Mouse (Mus musculus): ENCODE results near the gene Zfp454. TPM values are rescaled to one million over a fixed set of nuclear protein-coding genes. Genes with fewer than 3 reads are reported as not detected.

Gene Zfp454
- polyA plus RNA-seq, 1 experiment from 2014 or later, result 13.3 TPM

DNA sequence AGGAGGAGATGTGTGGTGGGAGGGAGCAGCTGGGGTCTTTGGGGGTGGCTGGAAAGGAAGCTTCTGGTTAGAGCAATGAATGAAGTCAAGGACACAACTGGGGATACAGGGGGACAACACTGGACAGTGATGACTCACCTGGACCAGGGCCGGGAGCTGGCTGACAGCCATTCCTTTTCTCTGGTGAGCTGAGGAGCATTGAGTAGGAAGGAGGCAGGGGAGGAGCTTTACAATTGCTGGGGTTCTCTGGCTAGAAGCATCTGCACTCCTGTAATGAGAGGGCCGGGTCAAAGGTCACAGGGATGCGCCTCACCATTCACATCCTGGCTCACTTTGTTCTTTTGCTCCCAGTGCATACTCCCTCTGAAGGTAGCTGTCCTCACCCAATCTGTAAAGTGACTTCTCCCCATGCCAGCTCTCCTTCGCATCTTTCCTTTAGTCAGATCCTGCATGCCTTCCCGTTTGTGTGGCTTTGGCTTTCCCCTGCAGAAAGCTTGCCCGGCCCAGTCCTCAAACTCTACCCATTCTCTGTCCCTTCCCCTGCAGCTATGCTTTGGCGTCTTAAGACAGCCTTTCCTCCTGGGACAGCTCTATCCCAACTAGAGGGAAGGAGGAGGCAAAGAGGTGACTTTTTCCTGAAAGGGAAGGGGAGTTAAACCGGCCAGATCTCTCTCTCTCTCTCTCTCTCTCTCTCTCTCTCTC lies 1.1 kb downstream of the Zfp454 start:
- Histone ChIP-seq H3K27ac (peak overlapping the region; percentile 90), H3K4me1 (peaks cover 21% of the 10 kb centered on the region), H3K27me3 (ENCODE audit: poor library complexity, severe bottlenecking) (no peaks in the 10 kb centered on the region), H3K9me3 (no peaks in the 10 kb centered on the region), H3K36me3 (replicated peaks) (peaks cover 48% of the 10 kb centered on the region), H3K4me3 (peak overlapping the region; percentile 59)
- WGBS, result 59% methylated on average over 8 of the region's 8 CpGs
- DNase-seq (ENCODE audit: extremely low spot score, low spot score), result no peak

DNA sequence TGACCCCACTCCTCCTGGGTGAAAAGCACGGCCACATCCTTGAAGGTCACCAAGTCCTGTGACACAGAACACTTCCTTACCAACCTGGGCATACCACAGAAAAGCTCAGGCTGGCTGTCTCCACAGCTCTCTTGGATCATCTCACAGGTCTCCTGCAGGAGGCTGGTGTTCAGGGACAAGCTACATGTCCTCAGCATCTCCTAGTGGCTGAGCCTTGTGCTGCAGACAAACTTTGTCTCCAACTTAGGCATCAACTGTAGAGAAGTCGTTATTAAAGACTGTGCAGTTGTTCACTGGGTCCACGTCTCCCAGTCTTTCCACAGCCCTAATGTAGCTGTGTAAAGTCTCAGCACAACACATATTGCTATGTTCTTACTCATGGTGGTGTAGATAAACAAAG lies 3.7 kb downstream of the Zfp454 start:
- Histone ChIP-seq H3K27ac (no peak overlapping the region), H3K27me3 (ENCODE audit: poor library complexity, severe bottlenecking) (no peaks in the 10 kb centered on the region), H3K4me1 (peaks cover 21% of the 10 kb centered on the region), H3K9me3 (peaks cover 2% of the 10 kb centered on the region; the same call in 1 of the 2 replicates), H3K36me3 (replicated peaks) (peaks cover 73% of the 10 kb centered on the region), H3K4me3 (no peak overlapping the region)
- DNase-seq (ENCODE audit: extremely low spot score, low spot score), result no peak
- 86% methylated on average over 3 of the region's 3 CpGs for WGBS

DNA sequence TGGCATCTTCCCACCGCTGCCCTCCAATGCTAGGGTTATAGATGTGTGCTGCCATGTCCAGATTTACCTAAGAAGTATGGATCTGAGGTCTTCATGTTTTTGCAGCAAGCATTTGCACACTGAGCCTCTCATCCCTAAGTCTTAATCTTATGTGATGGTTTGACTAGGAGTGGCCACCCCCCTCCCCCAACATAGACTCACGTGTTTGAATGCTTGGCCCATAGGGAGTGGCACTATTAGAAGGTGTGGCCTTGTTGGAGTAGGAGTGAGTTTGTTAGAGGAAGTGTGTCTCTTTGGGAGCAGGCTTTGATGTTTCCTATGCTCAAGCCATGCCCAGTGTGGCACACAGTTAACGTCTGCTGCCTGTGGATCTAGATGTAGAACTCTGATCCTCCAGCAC lies 8.8 kb downstream of the Zfp454 start:
- H3K4me1 ChIP-seq, result no peaks in the 10 kb centered on the region
- DNase-seq (ENCODE audit: extremely low spot score, low spot score), result no peak
- H3K9me3 ChIP-seq, result peaks cover 40% of the 10 kb centered on the region
- no peak overlapping the region for H3K27ac ChIP-seq
- peaks cover 99% of the 10 kb centered on the region for H3K36me3 ChIP-seq (replicated peaks)
- H3K4me3 ChIP-seq, result no peak overlapping the region
- 91% methylated on average over 3 of the region's 3 CpGs for WGBS
- H3K27me3 ChIP-seq (ENCODE audit: poor library complexity, severe bottlenecking), result no peaks in the 10 kb centered on the region

DNA sequence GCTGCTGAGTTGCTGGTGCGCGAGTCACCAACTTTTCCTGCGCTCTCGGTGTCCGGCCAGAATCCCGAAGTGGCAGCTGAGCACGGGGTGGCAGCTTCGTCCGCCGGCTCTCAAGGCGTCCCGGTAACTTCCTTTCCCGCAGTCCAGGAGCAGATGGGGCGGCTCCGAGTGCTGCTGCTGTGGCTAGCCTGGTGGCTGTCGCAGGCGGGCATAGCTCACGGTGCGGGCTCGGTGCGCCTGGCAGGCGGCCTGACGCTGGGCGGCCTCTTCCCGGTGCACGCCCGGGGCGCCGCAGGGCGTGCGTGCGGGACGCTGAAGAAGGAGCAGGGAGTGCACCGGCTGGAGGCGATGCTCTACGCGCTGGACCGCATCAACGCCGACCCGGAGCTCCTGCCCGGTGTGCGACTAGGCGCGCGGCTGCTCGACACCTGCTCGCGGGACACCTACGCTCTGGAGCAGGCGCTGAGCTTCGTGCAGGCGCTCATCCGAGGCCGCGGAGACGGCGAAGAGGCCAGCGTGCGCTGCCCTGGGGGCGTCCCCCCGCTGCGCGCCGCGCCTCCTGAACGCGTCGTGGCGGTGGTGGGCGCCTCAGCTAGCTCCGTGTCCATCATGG lies 36.4 kb downstream of the Zfp454 start:
- H3K27ac ChIP-seq, result no peak overlapping the region
- peaks cover 29% of the 10 kb centered on the region for H3K4me1 ChIP-seq
- H3K4me3 ChIP-seq, result peak overlapping the region; percentile 57
- WGBS, result under 1% methylated on average over 72 of the region's 72 CpGs
- peak; percentile 20 for DNase-seq (ENCODE audit: extremely low spot score, low spot score)
- H3K27me3 ChIP-seq (ENCODE audit: poor library complexity, severe bottlenecking), result peaks cover 71% of the 10 kb centered on the region
- H3K9me3 ChIP-seq, result no peaks in the 10 kb centered on the region; the same call in 1 of the 2 replicates
- no peaks in the 10 kb centered on the region for H3K36me3 ChIP-seq (replicated peaks)

DNA sequence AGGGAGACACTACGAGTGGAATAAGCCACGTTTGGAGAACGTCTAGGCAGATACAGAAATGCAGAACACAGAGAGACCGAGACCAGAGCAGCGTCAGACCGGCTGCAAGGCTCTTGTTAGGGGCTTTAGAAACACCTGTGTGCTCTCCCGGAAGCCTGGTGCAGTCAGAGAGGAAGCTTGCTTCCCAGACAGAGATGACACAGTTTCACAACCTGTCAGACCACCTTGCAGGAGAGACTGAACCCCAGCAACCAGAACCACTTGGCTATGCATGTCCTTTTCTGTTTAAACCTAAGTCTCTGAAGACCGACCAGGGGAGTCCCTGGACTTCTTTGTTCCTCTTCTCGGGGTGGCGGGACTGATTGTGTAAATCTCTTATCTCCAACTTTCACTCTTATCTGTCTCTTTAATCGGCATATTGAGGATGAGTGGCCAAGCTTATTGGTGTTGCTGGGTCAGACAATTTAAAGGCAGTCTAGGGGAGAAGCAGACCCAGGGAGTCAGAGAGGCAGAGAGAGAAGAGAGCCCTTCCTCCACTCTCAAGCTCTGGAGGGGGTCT lies 37.2 kb downstream of the Zfp454 start, which contains the start of gene Grm6:
Grm6 (plus strand) TSS at position 509 of the 559 bp plus-strand sequence.
- peak within 1 kb of the TSS; percentile 57 for H3K4me3 ChIP-seq
- no peaks in the 10 kb centered on the region for H3K36me3 ChIP-seq (replicated peaks)
- no peak within 1 kb of the TSS for H3K27ac ChIP-seq
- DNase-seq (ENCODE audit: extremely low spot score, low spot score), result no peak
- peaks cover 71% of the 10 kb centered on the region for H3K27me3 ChIP-seq (ENCODE audit: poor library complexity, severe bottlenecking)
- H3K9me3 ChIP-seq, result no peaks in the 10 kb centered on the region; the same call in 1 of the 2 replicates
- WGBS, result 2% methylated on average over 11 of the region's 11 CpGs
- H3K4me1 ChIP-seq, result peaks cover 29% of the 10 kb centered on the region

DNA sequence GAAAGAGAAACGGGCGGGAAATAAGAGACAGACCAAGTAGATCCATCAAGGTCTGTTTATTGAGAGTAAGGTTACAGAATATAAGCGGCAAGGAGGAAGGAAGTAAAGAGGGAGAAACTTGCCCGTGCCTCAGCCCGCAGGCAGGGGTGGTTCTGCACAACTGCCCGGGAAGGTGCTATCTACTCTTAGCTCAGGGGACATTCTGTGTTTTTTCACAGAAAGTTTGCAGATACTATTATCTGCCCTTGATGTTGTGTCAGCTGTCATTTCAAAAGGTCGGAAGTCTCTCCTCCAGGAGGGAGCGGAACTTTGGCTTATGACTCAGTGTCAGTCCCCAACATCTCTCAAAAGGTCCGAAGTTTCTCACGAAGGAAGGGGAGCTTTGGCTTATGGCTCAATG lies 38.1 kb downstream of the Zfp454 start:
- Histone ChIP-seq H3K27me3 (ENCODE audit: poor library complexity, severe bottlenecking) (peaks cover 71% of the 10 kb centered on the region), H3K9me3 (no peaks in the 10 kb centered on the region; the same call in 1 of the 2 replicates), H3K4me3 (no peak overlapping the region), H3K27ac (no peak overlapping the region), H3K36me3 (replicated peaks) (no peaks in the 10 kb centered on the region), H3K4me1 (peaks cover 29% of the 10 kb centered on the region)
- WGBS, result 7% methylated on average over 10 of the region's 10 CpGs
- no peak for DNase-seq (ENCODE audit: extremely low spot score, low spot score)

DNA sequence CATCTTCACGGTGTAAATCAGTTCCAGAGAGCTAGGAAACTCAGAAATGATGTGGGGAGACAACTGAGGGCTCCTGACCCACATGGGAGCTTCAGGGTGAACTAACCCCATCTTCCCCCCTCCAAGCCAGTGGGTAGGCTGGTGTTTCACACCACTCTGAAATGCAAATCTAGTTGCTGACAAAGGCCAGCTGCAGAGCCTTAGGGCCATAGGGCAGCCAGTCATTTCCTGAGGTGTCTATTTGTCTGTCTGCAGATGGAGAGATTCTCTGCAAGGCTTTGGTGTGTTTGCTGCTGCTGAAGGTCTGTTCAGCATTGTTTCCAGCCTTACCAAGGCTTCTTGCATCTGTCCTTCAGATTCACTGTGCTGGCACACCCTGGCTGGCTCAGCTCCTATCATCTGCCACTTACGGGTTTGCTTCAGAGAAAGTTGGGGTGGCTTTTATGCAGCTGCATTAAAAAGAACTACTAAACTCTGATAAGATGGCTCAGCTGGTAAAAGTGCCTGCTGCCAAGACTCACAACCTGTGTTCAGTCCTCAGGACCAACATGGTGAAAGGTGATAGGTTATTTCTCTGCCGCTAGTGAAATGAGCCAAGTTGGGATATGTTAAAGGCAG lies 38.8 kb downstream of the Zfp454 start:
- H3K4me3 ChIP-seq, result no peak overlapping the region
- no peak overlapping the region for H3K27ac ChIP-seq
- H3K9me3 ChIP-seq, result no peaks in the 10 kb centered on the region; the same call in 1 of the 2 replicates
- peaks cover 66% of the 10 kb centered on the region for H3K27me3 ChIP-seq (ENCODE audit: poor library complexity, severe bottlenecking)
- no peak for DNase-seq (ENCODE audit: extremely low spot score, low spot score)
- no peaks in the 10 kb centered on the region for H3K36me3 ChIP-seq (replicated peaks)
- WGBS, result 55% methylated on average over 3 of the region's 3 CpGs
- H3K4me1 ChIP-seq, result peaks cover 29% of the 10 kb centered on the region

DNA sequence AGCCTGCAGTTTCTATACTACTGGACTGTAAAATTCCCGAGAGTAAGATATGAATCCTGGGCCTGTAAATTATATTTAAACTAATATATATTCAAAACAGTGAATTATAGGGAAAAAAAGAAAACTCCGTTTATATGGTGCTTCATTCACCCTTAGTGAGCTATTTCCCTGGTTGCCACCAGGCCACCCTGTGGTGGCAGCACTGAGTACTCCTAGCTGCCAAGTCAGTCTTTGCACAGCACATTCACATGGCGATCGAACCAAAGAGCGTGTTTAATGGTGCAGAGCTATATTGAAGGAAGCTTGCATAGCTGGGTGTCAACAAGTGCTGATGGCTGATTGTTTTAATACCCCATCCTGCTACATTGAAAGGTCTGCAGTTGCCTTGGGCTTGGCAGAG lies 40.4 kb downstream of the Zfp454 start:
- peaks cover 25% of the 10 kb centered on the region for H3K4me1 ChIP-seq

DNA sequence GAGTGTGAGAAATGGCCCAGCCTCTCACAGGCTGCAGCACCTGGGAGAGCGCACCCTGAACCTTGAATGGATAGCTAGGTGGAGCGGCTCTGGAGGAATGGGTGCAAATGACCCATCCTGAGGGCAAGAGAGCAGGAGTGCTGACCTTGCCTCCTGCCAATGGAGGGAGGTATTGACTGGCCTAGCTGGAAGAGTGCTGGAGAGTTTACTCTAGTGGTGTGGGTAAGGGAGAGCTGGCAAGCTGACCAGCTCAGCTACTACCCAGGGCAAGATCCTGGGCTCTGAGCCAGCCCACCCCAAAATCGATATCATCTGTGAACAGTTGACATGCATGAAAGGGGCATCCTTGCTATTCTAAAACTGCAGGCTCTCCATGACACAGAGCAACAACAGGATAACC lies 41.5 kb downstream of the Zfp454 start:
- Histone ChIP-seq H3K4me3 (no peak overlapping the region), H3K27ac (no peak overlapping the region), H3K36me3 (replicated peaks) (no peaks in the 10 kb centered on the region), H3K4me1 (peaks cover 22% of the 10 kb centered on the region), H3K9me3 (no peaks in the 10 kb centered on the region; the same call in 1 of the 2 replicates), H3K27me3 (ENCODE audit: poor library complexity, severe bottlenecking) (peaks cover 40% of the 10 kb centered on the region)
- DNase-seq (ENCODE audit: extremely low spot score, low spot score), result no peak
- WGBS, result 88% methylated on average over 3 of the region's 3 CpGs

More for the DNA sequence above, 40.4 kb downstream of the Zfp454 start:
- Histone ChIP-seq H3K27me3 (ENCODE audit: poor library complexity, severe bottlenecking) (peaks cover 51% of the 10 kb centered on the region), H3K36me3 (replicated peaks) (no peaks in the 10 kb centered on the region), H3K27ac (no peak overlapping the region), H3K4me3 (no peak overlapping the region), H3K9me3 (no peaks in the 10 kb centered on the region; the same call in 1 of the 2 replicates)
- DNase-seq (ENCODE audit: extremely low spot score, low spot score), result no peak
- 72% methylated on average over 5 of the region's 5 CpGs for WGBS

DNA sequence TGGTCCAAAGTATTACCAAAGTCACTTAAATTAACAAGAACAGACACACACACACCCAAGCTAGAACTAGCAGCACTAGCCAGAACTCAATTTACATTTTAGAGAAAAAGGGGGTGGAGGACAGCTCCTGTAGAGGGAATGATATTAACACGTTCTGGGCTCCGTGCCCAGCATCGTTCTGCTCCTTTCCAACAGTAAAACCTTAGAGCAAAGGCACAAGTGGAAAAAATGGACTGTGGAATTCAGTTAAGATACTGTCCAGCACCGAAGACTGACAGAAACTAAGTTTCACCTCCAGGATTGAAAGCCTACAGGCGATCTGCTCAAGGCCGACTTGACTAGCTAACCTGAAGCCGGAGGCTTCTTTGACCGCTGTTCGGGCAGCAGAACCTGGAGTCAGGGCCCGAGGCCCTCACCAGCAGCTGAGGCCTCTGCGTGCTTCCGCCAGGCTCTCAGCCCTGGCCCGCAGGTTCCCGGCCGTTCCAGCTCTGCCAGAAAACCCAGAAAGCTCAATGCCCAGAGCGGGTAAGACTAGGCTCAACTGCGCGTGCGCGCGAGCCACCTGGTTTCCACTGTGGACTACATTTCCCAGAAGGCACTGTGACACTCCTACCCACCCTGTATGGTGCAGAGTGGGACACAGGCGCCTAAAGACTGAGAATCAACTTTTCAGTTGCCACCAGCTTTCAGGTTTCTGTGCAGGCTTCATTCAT lies 46.3 kb downstream of the Zfp454 start, which contains the start of gene Zfp879:
Zfp879 (minus strand) TSS at position 530 of the 713 bp plus-strand sequence.
- DNase-seq (ENCODE audit: extremely low spot score, low spot score), result peak; percentile 92
- H3K4me1 ChIP-seq, result peaks cover 19% of the 10 kb centered on the region
- H3K27me3 ChIP-seq (ENCODE audit: poor library complexity, severe bottlenecking), result no peaks in the 10 kb centered on the region
- peak within 1 kb of the TSS; percentile 56 for H3K4me3 ChIP-seq
- 27% methylated on average over 22 of the region's 22 CpGs for WGBS
- no peaks in the 10 kb centered on the region for H3K36me3 ChIP-seq (replicated peaks)
- H3K9me3 ChIP-seq, result no peaks in the 10 kb centered on the region
- H3K27ac ChIP-seq, result peak within 1 kb of the TSS; percentile 89

DNA sequence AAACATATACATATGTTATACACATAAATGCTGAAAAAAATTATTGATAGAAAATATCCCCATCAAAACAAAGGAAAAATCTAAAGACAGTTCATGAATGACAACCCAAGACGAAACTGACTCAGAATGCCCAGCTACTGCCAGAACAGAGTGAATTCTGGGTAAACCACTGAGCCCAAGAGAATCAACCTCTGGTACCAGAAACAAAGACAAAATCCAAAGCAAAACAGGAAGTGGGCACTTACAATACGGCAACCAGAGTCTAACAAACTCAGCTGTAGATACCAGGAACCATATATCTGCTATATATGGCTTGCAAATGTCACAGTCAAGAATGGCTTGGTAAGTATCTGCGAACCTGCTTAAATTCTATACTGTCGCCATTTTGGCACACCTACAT lies 51.7 kb downstream of the Zfp454 start:
- no peak for DNase-seq (ENCODE audit: extremely low spot score, low spot score)
- H3K27me3 ChIP-seq (ENCODE audit: poor library complexity, severe bottlenecking), result no peaks in the 10 kb centered on the region
- no peak overlapping the region for H3K4me3 ChIP-seq
- H3K4me1 ChIP-seq, result peaks cover 10% of the 10 kb centered on the region
- 90% methylated on average over 4 of the region's 4 CpGs for WGBS
- H3K9me3 ChIP-seq, result peaks cover 15% of the 10 kb centered on the region
- no peak overlapping the region for H3K27ac ChIP-seq
- H3K36me3 ChIP-seq (replicated peaks), result peaks cover 22% of the 10 kb centered on the region
